Mouse (Mus musculus) G1E (cell line): Measurements from ENCODE around the gene Lexm. TPM values are rescaled to one million over a fixed set of nuclear protein-coding genes. Genes with fewer than 3 reads are reported as not detected.

Experiments used
- ATAC-seq: 2 replicates; pipeline ENCODE4 v1.8.0; 2016; ENCODE audit warnings: mild to moderate bottlenecking; ENCODE audit not compliant: insufficient number of reproducible peaks, poor library complexity, low FRiP score, severe bottlenecking; ENCODE audit errors: extremely low read depth
- DNase-seq: peaks from one replicate; pipeline ENCODE4 v3.0.0; 2012; ENCODE audit warnings: low spot score
- H3K27me3 ChIP-seq: 2 replicates; pipeline ENCODE4 v1.6.1; 2012; ENCODE audit warnings: mild to moderate bottlenecking, low read length, inconsistent platforms; ENCODE audit not compliant: insufficient read depth
- H3K36me3 ChIP-seq: replicated peaks from 2 replicates; pipeline ENCODE3; 2012; ENCODE audit warnings: mild to moderate bottlenecking, inconsistent platforms
- H3K4me1 ChIP-seq: 2 replicates; pipeline ENCODE4 v1.6.1; 2012; ENCODE audit warnings: low read depth, low read length, inconsistent platforms, mixed read lengths; ENCODE audit not compliant: insufficient read depth
- H3K4me3 ChIP-seq: 2 replicates; pipeline ENCODE4 v1.5.1; 2012; ENCODE audit warnings: low read depth, mild to moderate bottlenecking, inconsistent platforms, low read length, moderate library complexity, mixed read lengths
- H3K9me3 ChIP-seq: replicated peaks from 2 replicates; pipeline ENCODE4 v1.6.1; 2012; ENCODE audit warnings: inconsistent platforms
- CTCF ChIP-seq: IDR thresholded peaks from 2 replicates; pipeline ENCODE4 v1.5.1; 2012; ENCODE audit warnings: low read depth, low read length, inconsistent platforms, mixed read lengths
- GATA1 ChIP-seq: IDR thresholded peaks from 2 replicates; pipeline ENCODE4 v1.6.1; 2012; ENCODE audit warnings: borderline replicate concordance, low read length, inconsistent platforms, mixed read lengths
- GATA2 ChIP-seq: IDR thresholded peaks from 2 replicates; pipeline ENCODE4 v1.6.1; 2012; ENCODE audit warnings: low read depth, low read length, inconsistent platforms, borderline replicate concordance
- POLR2AphosphoS5 ChIP-seq: IDR thresholded peaks from 2 replicates; pipeline ENCODE4 v1.6.1; 2012; ENCODE audit warnings: low read depth, low read length, inconsistent platforms; ENCODE audit not compliant: insufficient replicate concordance
- TAL1 ChIP-seq: conservative IDR thresholded peaks from 2 replicates; pipeline ENCODE4 v1.6.1; 2012; ENCODE audit warnings: low read depth, low read length, inconsistent platforms, mixed read lengths
- polyA plus RNA-seq: library from polyadenylated mRNA; stranded (reverse); fragments of >175 nt; gene quantifications from 2 replicates; pipeline ENCODE4 v1.2.3, GENCODE M21; 2012
- total RNA-seq, 2 experiments: library from RNA; stranded (forward) in 1 of 2; stranded (reverse) in 1 of 2; fragments of 200-1000 nt in 1 of 2; fragments of >200 nt in 1 of 2; fragmentation: Nextera tagmentation in 1 of 2; gene quantifications; 2 replicates each; pipeline ENCODE4 v1.2.3; 2014 to 2017

The Lexm gene
- total and polyA plus RNA-seq, 3 experiments = not detected

DNA sequence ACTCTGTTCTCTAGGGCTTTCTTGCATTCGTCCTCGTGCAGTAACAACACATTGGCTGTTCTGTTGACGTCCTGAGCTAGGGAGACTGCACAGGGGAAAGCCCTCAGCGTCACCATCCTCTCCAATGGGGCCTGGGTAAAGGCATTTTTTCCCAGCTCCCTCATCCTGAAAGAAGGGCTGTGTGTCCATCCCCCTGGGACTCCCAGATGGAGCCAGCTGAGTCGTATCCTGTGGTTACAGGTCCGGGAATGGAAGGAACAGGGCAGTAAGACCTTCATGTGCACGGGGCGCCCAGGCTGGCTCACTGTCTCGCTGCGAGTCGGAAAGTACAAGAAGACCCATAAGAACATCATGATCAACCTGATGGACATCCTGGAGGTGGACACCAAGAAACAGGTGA lies 52.9 kb downstream of the Lexm start:
- ATAC-seq (no peak), DNase-seq (no peak)
- no peaks in the 10 kb centered on the region for H3K27me3 ChIP-seq
- H3K4me1 ChIP-seq = peaks cover 45% of the 10 kb centered on the region
- no peak overlapping the region for H3K4me3 ChIP-seq
- TF ChIP-seq GATA1 (no peak), GATA2 (no peak)
- no peaks in the 10 kb centered on the region for H3K9me3 ChIP-seq
- peaks cover 67% of the 10 kb centered on the region for H3K36me3 ChIP-seq

- DNase-seq (no peak), ATAC-seq (0 out of 2 replicates have a peak, but pooled peaks have one; percentile 15)
- Histone ChIP-seq H3K4me1 (peaks cover 45% of the 10 kb centered on the region), H3K9me3 (no peaks in the 10 kb centered on the region), H3K27me3 (no peaks in the 10 kb centered on the region), H3K4me3 (peak overlapping the region; percentile 89; the same call in 1 of the 2 replicates), H3K36me3 (peaks cover 61% of the 10 kb centered on the region)
- TF ChIP-seq TAL1 = no peak
- no peak for TF ChIP-seq GATA1
- no peak for TF ChIP-seq GATA2
Measured at GRCm38 (mm10) chr4:106562837-106563790, 53.9 kb downstream of the Lexm start.

DNA sequence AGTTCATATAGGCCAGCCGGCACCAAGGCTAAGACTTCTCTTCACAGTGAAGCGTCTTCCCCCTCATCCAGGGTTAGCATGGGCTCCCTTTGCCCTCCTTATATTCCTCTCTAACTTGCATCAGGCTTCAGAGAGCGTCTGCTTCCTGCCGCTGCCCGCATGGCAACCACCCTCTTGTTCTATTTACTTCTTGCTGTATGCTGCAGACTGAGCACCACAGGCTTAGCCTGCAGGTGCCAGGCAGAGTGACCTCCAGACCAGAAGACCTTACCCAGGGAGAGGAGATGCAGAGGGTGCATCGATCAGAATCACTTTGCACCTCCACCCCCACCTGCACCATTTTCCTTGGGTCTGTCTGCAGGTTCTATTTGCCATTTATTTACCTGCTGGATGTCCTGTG lies 55.0 kb downstream of the Lexm start:
- Histone ChIP-seq H3K27me3 (no peaks in the 10 kb centered on the region), H3K36me3 (peaks cover 50% of the 10 kb centered on the region), H3K4me3 (peak overlapping the region; percentile 89), H3K4me1 (peaks cover 47% of the 10 kb centered on the region), H3K9me3 (no peaks in the 10 kb centered on the region)
- no peak for DNase-seq
- no peak for ATAC-seq
- TF ChIP-seq CTCF = no peak
- TF ChIP-seq TAL1 = no peak
- TF ChIP-seq GATA2 = no peak
- no peak for TF ChIP-seq POLR2AphosphoS5
- TF ChIP-seq GATA1 = no peak

- peak; percentile 88 for ATAC-seq
- Histone ChIP-seq H3K27me3 (peaks cover 4% of the 10 kb centered on the region; the same call in 1 of the 2 replicates), H3K36me3 (peaks cover 41% of the 10 kb centered on the region), H3K4me3 (peak within 1 kb of the TSS; percentile 89), H3K4me1 (peaks cover 47% of the 10 kb centered on the region), H3K9me3 (no peaks in the 10 kb centered on the region)
- TF ChIP-seq POLR2AphosphoS5 (no peak), CTCF (no peak), GATA1 (no peak), GATA2 (no peak), TAL1 (no peak)
- peak; percentile 99 for DNase-seq
Measured at GRCm38 (mm10) chr4:106560846-106561781, 55.9 kb downstream of the Lexm start, which contains the start of gene Dhcr24. TSS of gene Dhcr24 (plus strand) at chr4:106561038.

DNA sequence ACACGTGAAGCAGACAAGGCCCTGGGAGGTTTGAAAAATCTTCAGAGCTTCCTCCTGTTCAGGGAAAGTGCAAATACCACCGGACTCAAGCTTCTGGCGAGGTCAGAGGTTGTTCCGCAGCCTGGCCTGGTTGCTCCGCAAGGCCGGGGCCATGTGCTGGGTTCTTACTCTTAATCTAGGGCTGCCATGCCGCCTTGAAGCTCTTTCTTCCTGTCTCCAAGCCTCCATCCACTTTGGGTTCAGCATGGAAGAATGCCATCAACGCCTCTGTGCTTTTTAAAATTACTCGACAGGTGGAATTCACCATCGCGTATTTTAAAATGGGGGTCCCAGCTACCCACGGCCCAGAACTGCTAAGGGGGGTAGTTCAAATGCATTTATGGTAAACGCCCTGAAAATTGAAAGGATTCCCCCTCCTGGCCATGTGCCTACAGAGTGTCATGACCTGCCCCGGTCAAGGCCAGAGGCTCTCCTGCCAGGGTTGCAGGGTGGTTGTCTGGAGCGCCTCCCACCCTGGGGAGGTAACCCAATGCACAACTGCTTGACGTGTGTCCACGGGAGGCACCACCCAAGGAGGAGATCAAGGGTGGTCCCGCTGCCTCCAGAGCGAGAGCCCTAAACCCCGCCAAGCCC lies 56.7 kb downstream of the Lexm start:
- TF ChIP-seq GATA1 = no peak
- no peak for TF ChIP-seq POLR2AphosphoS5
- TF ChIP-seq TAL1 = no peak
- TF ChIP-seq CTCF = no peak
- TF ChIP-seq GATA2 = no peak
- Histone ChIP-seq H3K9me3 (no peaks in the 10 kb centered on the region), H3K4me1 (peaks cover 47% of the 10 kb centered on the region), H3K4me3 (peak overlapping the region; percentile 89), H3K27me3 (peaks cover 5% of the 10 kb centered on the region), H3K36me3 (peaks cover 33% of the 10 kb centered on the region)
- ATAC-seq (peak; percentile 54), DNase-seq (no peak)
